ENCODE assay signal across 8 mouse cellular contexts in genomic region chr2:27514639-27515328, GRCm38 (mm10). TPM values are rescaled to one million over a fixed set of nuclear protein-coding genes. Genes with fewer than 3 reads are reported as not detected.
DNase-seq lines count a peak whose midpoint lies in the region; ATAC-seq lines count a peak whose summit lies in the region.

Wdr5 (plus strand) TSS chr2:27515157.

- H3K4me2 ChIP-seq in hindbrain, embryonic 12.5 days (replicated peaks): peak within 1 kb of the TSS; percentile 97

- H3K36me3 ChIP-seq in hindbrain, embryonic 12.5 days: peaks cover 8% of the 10 kb centered on the region

- peak; percentile 97 for DNase-seq in NIH3T3 (ENCODE audit: low read depth)
- DNase-seq in cerebellum, postnatal 10 days: peak; percentile 99
- DNase-seq in frontal cortex, postnatal 10 days (ENCODE audit: low spot score in 2 of 2): peak; percentile 87 to 95
- peak; percentile 96 to 97 for DNase-seq in layer of hippocampus, postnatal 14 days (ENCODE audit: low spot score in 2 of 2)
- DNase-seq in lung, postnatal 14 days: peak; percentile 99
- peak; percentile 85 for DNase-seq in retina, adult 2 months (ENCODE audit: low read depth, low spot score)
- DNase-seq in thymus, postnatal 36 days: peak; percentile 96 to 99

- peaks cover 29% of the 10 kb centered on the region for H3K4me1 ChIP-seq in hindbrain, embryonic 12.5 days

- H3K27me3 ChIP-seq in hindbrain, embryonic 12.5 days: no peaks in the 10 kb centered on the region

- no peaks in the 10 kb centered on the region for H3K9me3 ChIP-seq in hindbrain, embryonic 12.5 days (replicated peaks)

- under 1% methylated on average over 57 of the region's 57 CpGs for WGBS in hindbrain, embryonic 12.5 days

- peak within 1 kb of the TSS; percentile 84 for H3K27ac ChIP-seq in hindbrain, embryonic 12.5 days

- H3K4me3 ChIP-seq in hindbrain, embryonic 12.5 days: peak within 1 kb of the TSS; percentile 89

- ATAC-seq in hindbrain, embryonic 12.5 days (ENCODE audit: low FRiP score): peak; percentile 90

- peak within 1 kb of the TSS; percentile 91 for H3K9ac ChIP-seq in hindbrain, embryonic 12.5 days

RNA-seq across cellular contexts. Expression of gene Wdr5, which starts in this region (rescaled TPM):
- polyA plus RNA-seq in hindbrain, embryonic 12.5 days (2016; fragmentation: Nextera tagmentation; extraction: Ambion mirVana): 51.4 and 55.3 TPM in 2 replicates
- 10 to 100 TPM; 33.8 to 34.8 TPM for total RNA-seq in layer of hippocampus, postnatal 14 days (2021)

Comparison
In these comparisons a context has a peak if more than half of its experiments do, and no peak if none do; other contexts are left out.
1. Peak in every context shown above with its lines: DNase-seq, ATAC-seq, H3K4me3 ChIP-seq and H3K27ac ChIP-seq.